Mouse (Mus musculus): ENCODE measurements around the gene Pax4.
A peak's percentile ranks its signal among the peaks of the same experiment; 100 is the strongest.

The Pax4 gene

GRCm38 (mm10) chr6:28431538-28431855, 17.7 kb downstream of the Pax4 start:
- DNase-seq: no peak

- no peak for DNase-seq
Observed at GRCm38 (mm10) chr6:28430795-28431537, 18.2 kb downstream of the Pax4 start.

GRCm38 (mm10) chr6:28429870-28430269, 19.3 kb downstream of the Pax4 start:
- DNase-seq: no peak

- DNase-seq: no peak
Observed at GRCm38 (mm10) chr6:28428290-28428689, 20.9 kb downstream of the Pax4 start, which contains the start of gene Gcc1. TSS of gene Gcc1 (minus strand) at chr6:28428390.

GRCm38 (mm10) chr6:28427096-28427839, 21.9 kb downstream of the Pax4 start, which contains the start of gene Fscn3:
TSS of gene Fscn3 (plus strand) at chr6:28427789.
- DNase-seq: no peak

- no peak for DNase-seq
Observed at GRCm38 (mm10) chr6:28425019-28425418, 24.1 kb downstream of the Pax4 start.

- DNase-seq: no peak
Observed at GRCm38 (mm10) chr6:28423767-28424695, 25.1 kb downstream of the Pax4 start.

GRCm38 (mm10) chr6:28423313-28423712, 25.8 kb downstream of the Pax4 start, which contains the start of gene Arf5:
TSS of gene Arf5 (plus strand) at chr6:28423560.
- peak; percentile 92 for DNase-seq

GRCm38 (mm10) chr6:28422651-28423290, 26.4 kb downstream of the Pax4 start:
- no peak for DNase-seq

- DNase-seq: peak; percentile 95
Observed at GRCm38 (mm10) chr6:28421469-28422000, 27.6 kb downstream of the Pax4 start.

- DNase-seq: no peak
Observed at GRCm38 (mm10) chr6:28420865-28421264, 28.3 kb downstream of the Pax4 start.

GRCm38 (mm10) chr6:28420361-28420760, 28.8 kb downstream of the Pax4 start:
- DNase-seq: no peak

GRCm38 (mm10) chr6:28419673-28420072, 29.5 kb downstream of the Pax4 start:
- no peak for DNase-seq

- DNase-seq: peak; percentile 59
Observed at GRCm38 (mm10) chr6:28418449-28418848, 30.7 kb downstream of the Pax4 start.

GRCm38 (mm10) chr6:28416981-28417380, 32.2 kb downstream of the Pax4 start:
- no peak for DNase-seq

- DNase-seq: no peak
Observed at GRCm38 (mm10) chr6:28411236-28411635, 37.9 kb downstream of the Pax4 start.

GRCm38 (mm10) chr6:28410053-28410452, 39.1 kb downstream of the Pax4 start:
- no peak for DNase-seq

GRCm38 (mm10) chr6:28399791-28400190, 49.4 kb downstream of the Pax4 start:
- DNase-seq: no peak

- no peak for DNase-seq
Observed at GRCm38 (mm10) chr6:28398726-28399125, 50.4 kb downstream of the Pax4 start.

- no peak for DNase-seq
Observed at GRCm38 (mm10) chr6:28397681-28398203, 51.4 kb downstream of the Pax4 start, which contains the start of gene Zfp800. TSS of gene Zfp800 (minus strand) at chr6:28398005.

GRCm38 (mm10) chr6:28396853-28397457, 52.2 kb downstream of the Pax4 start:
- DNase-seq: no peak
